Mouse (Mus musculus) forebrain, embryonic 16.5 days (tissue): ENCODE data around the gene Tbc1d22b. TPM values are rescaled to one million over a fixed set of nuclear protein-coding genes. Genes with fewer than 3 reads are reported as not detected.

Experiments used
- ATAC-seq: fragments of 200-750 bp; cut with Nextera tagmentation; 2 replicates; pipeline ENCODE4 v1.8.0; 2017; ENCODE audit warnings: mild to moderate bottlenecking, moderate library complexity
- H3K27ac ChIP-seq: fragments of 300-500 bp; sonication (generic); 2 replicates; pipeline ENCODE4 v1.5.1; 2014; ENCODE audit warnings: low read length, control low read depth
- H3K27me3 ChIP-seq: fragments of 300-500 bp; sonication (generic); replicated peaks from 2 replicates; pipeline ENCODE4 v1.6.1; 2014; ENCODE audit warnings: low read length; ENCODE audit not compliant: control insufficient read depth, insufficient read depth
- H3K36me3 ChIP-seq: fragments of 300-500 bp; sonication (generic); 2 replicates; pipeline ENCODE4 v1.6.1; 2014; ENCODE audit not compliant: control insufficient read depth, insufficient read depth
- H3K4me1 ChIP-seq: fragments of 300-500 bp; sonication (generic); replicated peaks from 2 replicates; pipeline ENCODE4 v1.6.1; 2014; ENCODE audit warnings: low read length; ENCODE audit not compliant: control insufficient read depth, insufficient read depth
- H3K4me2 ChIP-seq: fragments of 300-500 bp; sonication (generic); 2 replicates; pipeline ENCODE4 v1.6.1; 2014; ENCODE audit warnings: mild to moderate bottlenecking, low read length, control low read depth
- H3K4me3 ChIP-seq: fragments of 300-500 bp; sonication (generic); replicated peaks from 2 replicates; pipeline ENCODE4 v1.5.1; 2014; ENCODE audit warnings: mild to moderate bottlenecking, low read length, control low read depth
- H3K9ac ChIP-seq: fragments of 300-500 bp; sonication (generic); replicated peaks from 2 replicates; pipeline ENCODE4 v1.6.1; 2014; ENCODE audit warnings: low read depth, low read length, control low read depth
- H3K9me3 ChIP-seq: fragments of 300-500 bp; sonication (generic); 2 replicates; pipeline ENCODE4 v1.6.1; 2016; ENCODE audit warnings: low read length; ENCODE audit not compliant: control insufficient read depth
- WGBS: fragments of 180-500 bp; shearing (Covaris S2); extraction: QIAGEN DNeasy Blood & Tissue Kit; methylation state at CpG from one replicate; pipeline ENCODE4 v1.1.7; 2014; 5-methylcytosine and 5-hydroxymethylcytosine counted together
- polyA plus RNA-seq: library from polyadenylated mRNA; unstranded; fragments of >200 nt; fragmentation: Nextera tagmentation; extraction: Ambion mirVana; gene quantifications from 2 replicates; pipeline ENCODE4 v1.2.1, GENCODE M21; 2015

The Tbc1d22b gene
- polyA plus RNA-seq = 22.0 and 25.9 TPM in 2 replicates

- Histone ChIP-seq H3K4me3 (peak within 1 kb of the TSS; percentile 96), H3K9ac (peak within 1 kb of the TSS; percentile 98), H3K36me3 (no peaks in the 10 kb centered on the region), H3K4me2 (peak within 1 kb of the TSS; percentile 97), H3K9me3 (no peaks in the 10 kb centered on the region), H3K4me1 (peaks cover 15% of the 10 kb centered on the region), H3K27ac (no peak within 1 kb of the TSS; the same call in 1 of the 2 replicates), H3K27me3 (no peaks in the 10 kb centered on the region)
- under 1% methylated on average over 43 of the region's 44 CpGs for WGBS
- peak; percentile 99 for ATAC-seq
Observed at GRCm38 (mm10) chr17:29549543-29550428, at the start of gene Tbc1d22b, which contains the start of gene Gm17657. Tbc1d22b (plus strand) TSS chr17:29549785. Gm17657 (minus strand) TSS chr17:29549638.

- WGBS = 72% methylated on average over 7 of the region's 7 CpGs
- ATAC-seq = no peak
- Histone ChIP-seq H3K4me1 (no peaks in the 10 kb centered on the region), H3K4me2 (no peak overlapping the region), H3K36me3 (no peaks in the 10 kb centered on the region), H3K4me3 (no peak overlapping the region), H3K9ac (no peak overlapping the region), H3K27me3 (no peaks in the 10 kb centered on the region), H3K27ac (no peak overlapping the region), H3K9me3 (no peaks in the 10 kb centered on the region; the same call in 1 of the 2 replicates)
Observed at GRCm38 (mm10) chr17:29500243-29500740, 49.3 kb upstream of the Tbc1d22b start.

- no peak overlapping the region for H3K4me3 ChIP-seq
- no peaks in the 10 kb centered on the region; the same call in 1 of the 2 replicates for H3K9me3 ChIP-seq
- H3K9ac ChIP-seq = no peak overlapping the region
- no peaks in the 10 kb centered on the region for H3K4me1 ChIP-seq
- H3K36me3 ChIP-seq = no peaks in the 10 kb centered on the region
- H3K27me3 ChIP-seq = no peaks in the 10 kb centered on the region
- ATAC-seq = no peak
- no peak overlapping the region for H3K27ac ChIP-seq
- no peak overlapping the region for H3K4me2 ChIP-seq
- 80% methylated on average over 17 of the region's 17 CpGs for WGBS
Observed at GRCm38 (mm10) chr17:29500802-29501469, 48.6 kb upstream of the Tbc1d22b start.

GRCm38 (mm10) chr17:29502005-29502668, 47.4 kb upstream of the Tbc1d22b start:
- H3K4me2 ChIP-seq = no peak overlapping the region
- no peaks in the 10 kb centered on the region for H3K4me1 ChIP-seq
- H3K27me3 ChIP-seq = no peaks in the 10 kb centered on the region
- H3K36me3 ChIP-seq = no peaks in the 10 kb centered on the region
- H3K27ac ChIP-seq = no peak overlapping the region
- H3K9me3 ChIP-seq = no peaks in the 10 kb centered on the region; the same call in 1 of the 2 replicates
- 81% methylated on average over 7 of the region's 7 CpGs for WGBS
- no peak overlapping the region for H3K9ac ChIP-seq
- ATAC-seq = no peak
- H3K4me3 ChIP-seq = no peak overlapping the region

GRCm38 (mm10) chr17:29502669-29503665, 46.6 kb upstream of the Tbc1d22b start:
- Histone ChIP-seq H3K4me1 (no peaks in the 10 kb centered on the region), H3K27ac (no peak overlapping the region), H3K4me3 (no peak overlapping the region), H3K36me3 (no peaks in the 10 kb centered on the region), H3K27me3 (no peaks in the 10 kb centered on the region), H3K9ac (no peak overlapping the region), H3K9me3 (no peaks in the 10 kb centered on the region; the same call in 1 of the 2 replicates), H3K4me2 (no peak overlapping the region)
- ATAC-seq = no peak
- 19% methylated on average over 32 of the region's 32 CpGs for WGBS

- H3K9ac ChIP-seq = no peak overlapping the region
- H3K4me1 ChIP-seq = no peaks in the 10 kb centered on the region
- no peak overlapping the region for H3K27ac ChIP-seq
- ATAC-seq = no peak
- H3K4me3 ChIP-seq = no peak overlapping the region
- 79% methylated on average over 5 of the region's 5 CpGs for WGBS
- H3K36me3 ChIP-seq = no peaks in the 10 kb centered on the region
- H3K9me3 ChIP-seq = no peaks in the 10 kb centered on the region; the same call in 1 of the 2 replicates
- H3K27me3 ChIP-seq = no peaks in the 10 kb centered on the region
- no peak overlapping the region for H3K4me2 ChIP-seq
Observed at GRCm38 (mm10) chr17:29503700-29504099, 45.9 kb upstream of the Tbc1d22b start.

GRCm38 (mm10) chr17:29508927-29509608, 40.5 kb upstream of the Tbc1d22b start:
- 78% methylated on average over 12 of the region's 12 CpGs for WGBS
- ATAC-seq = no peak
- Histone ChIP-seq H3K27ac (no peak overlapping the region), H3K36me3 (no peaks in the 10 kb centered on the region), H3K4me3 (no peak overlapping the region), H3K27me3 (no peaks in the 10 kb centered on the region), H3K4me1 (no peaks in the 10 kb centered on the region), H3K9ac (no peak overlapping the region), H3K9me3 (no peaks in the 10 kb centered on the region), H3K4me2 (no peak overlapping the region)

- H3K4me1 ChIP-seq = no peaks in the 10 kb centered on the region
- no peak for ATAC-seq
- H3K36me3 ChIP-seq = no peaks in the 10 kb centered on the region
- H3K4me3 ChIP-seq = no peak overlapping the region
- no peak overlapping the region for H3K9ac ChIP-seq
- no peaks in the 10 kb centered on the region for H3K27me3 ChIP-seq
- WGBS = 76% methylated on average over 8 of the region's 8 CpGs
- H3K4me2 ChIP-seq = no peak overlapping the region
- no peaks in the 10 kb centered on the region for H3K9me3 ChIP-seq
- no peak overlapping the region for H3K27ac ChIP-seq
Observed at GRCm38 (mm10) chr17:29510691-29511090, 38.9 kb upstream of the Tbc1d22b start.
